8 mouse cellular contexts compared by ENCODE assay signal in the genomic region with DNA sequence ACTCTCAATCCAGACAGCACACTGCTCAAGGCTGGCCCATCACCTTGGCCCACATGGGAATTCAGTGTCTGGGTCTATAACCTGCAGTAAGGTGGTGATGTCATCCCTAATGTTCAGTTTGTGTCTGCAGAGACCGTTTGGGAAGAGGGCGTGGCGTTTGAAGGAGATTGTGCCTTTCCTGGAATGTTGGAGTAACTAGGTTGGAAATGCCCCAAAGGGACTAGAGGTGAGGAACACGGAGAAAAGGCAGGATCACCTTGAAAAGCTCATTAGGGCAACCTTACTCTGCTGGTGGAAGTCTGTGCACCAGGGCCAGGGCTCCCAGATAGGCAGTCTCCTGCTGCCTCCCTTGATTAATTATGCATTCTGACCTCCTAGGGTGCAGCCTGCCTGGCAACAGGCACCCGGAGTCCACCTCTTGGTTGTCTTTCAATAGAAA.
DNase-seq lines count a peak whose midpoint lies in the region; ATAC-seq and TF ChIP-seq lines count a peak whose summit lies in the region.

No protein-coding gene starts in this region.

- H3K4me3 ChIP-seq in forebrain, postnatal 0 days (ENCODE audit: low read depth, low read length), result peak overlapping the region; percentile 1; the same call in 1 of the 2 replicates
- no peak overlapping the region for H3K4me3 ChIP-seq in kidney, adult 2 months (ENCODE audit: insufficient read depth, low read depth, low read length)
- H3K4me3 ChIP-seq in neural tube, embryonic 11.5 days (ENCODE audit: low read depth, low read length), result no peak overlapping the region

- H3K36me3 ChIP-seq in forebrain, postnatal 0 days (ENCODE audit: insufficient read depth), result no peaks in the 10 kb centered on the region
- no peaks in the 10 kb centered on the region for H3K36me3 ChIP-seq in kidney, adult 2 months (ENCODE audit: control insufficient read depth, insufficient read depth, low read length)
- H3K36me3 ChIP-seq in neural tube, embryonic 11.5 days (ENCODE audit: control insufficient read depth, insufficient read depth, low read length), result no peaks in the 10 kb centered on the region

- H3K27me3 ChIP-seq in forebrain, postnatal 0 days (ENCODE audit: insufficient read depth, low read length), result no peaks in the 10 kb centered on the region
- H3K27me3 ChIP-seq in kidney, adult 2 months (replicated peaks; ENCODE audit: control insufficient read depth, insufficient read depth, low read length), result no peaks in the 10 kb centered on the region
- no peaks in the 10 kb centered on the region for H3K27me3 ChIP-seq in neural tube, embryonic 11.5 days (ENCODE audit: control insufficient read depth, insufficient read depth, low read length)

- peaks cover 12% of the 10 kb centered on the region; the same call in 1 of the 2 replicates for H3K4me1 ChIP-seq in forebrain, postnatal 0 days (ENCODE audit: insufficient read depth)
- H3K4me1 ChIP-seq in kidney, adult 2 months (ENCODE audit: control insufficient read depth, insufficient read depth, low read length), result peaks cover 8% of the 10 kb centered on the region; the same call in 1 of the 2 replicates
- H3K4me1 ChIP-seq in neural tube, embryonic 11.5 days (ENCODE audit: control insufficient read depth, insufficient read depth, low read length), result peaks cover 12% of the 10 kb centered on the region; the same call in 1 of the 2 replicates

- ATAC-seq in cerebellum, adult (ENCODE audit: insufficient number of reproducible peaks, low FRiP score, low TSS enrichment), result peak; percentile 81
- ATAC-seq in forebrain, postnatal 0 days, result peak; percentile 63
- peak; percentile 86 for ATAC-seq in neural tube, embryonic 11.5 days (ENCODE audit: insufficient read depth, low FRiP score, low TSS enrichment)
- no peak for ATAC-seq in megakaryocyte, adult 5-6 weeks (ENCODE audit: poor library complexity, severe bottlenecking)

- no peaks in the 10 kb centered on the region for H3K9me3 ChIP-seq in forebrain, postnatal 0 days (ENCODE audit: low read length)
- H3K9me3 ChIP-seq in neural tube, embryonic 11.5 days (ENCODE audit: control insufficient read depth, low read length), result no peaks in the 10 kb centered on the region

- H3K4me2 ChIP-seq in forebrain, postnatal 0 days (ENCODE audit: low read depth), result peak overlapping the region; percentile 33
- H3K4me2 ChIP-seq in neural tube, embryonic 11.5 days (ENCODE audit: low read depth), result peak overlapping the region; percentile 27

- WGBS in forebrain, postnatal 0 days, result 11% methylated on average over 5 of the region's 5 CpGs
- 24% methylated on average over 5 of the region's 5 CpGs for WGBS in kidney, adult 2 months
- WGBS in neural tube, embryonic 11.5 days, result 22% methylated on average over 5 of the region's 5 CpGs

- TF ChIP-seq CTCF in forebrain, postnatal 0 days (IDR thresholded peaks at IDR 0.05; ENCODE audit: low read depth), result no peak
- TF ChIP-seq CTCF in kidney, adult 2 months (conservative IDR thresholded peaks at IDR 0.05; ENCODE audit: insufficient read depth, insufficient read length, low read depth, low read length), result no peak

- no peak for TF ChIP-seq POLR2A in kidney, adult 2 months (IDR thresholded peaks at IDR 0.05; ENCODE audit: low read depth, low read length)

- peak overlapping the region; percentile 26; the same call in 1 of the 2 replicates for H3K9ac ChIP-seq in forebrain, postnatal 0 days
- H3K9ac ChIP-seq in neural tube, embryonic 11.5 days (ENCODE audit: low read length), result peak overlapping the region; percentile 18; the same call in 1 of the 2 replicates

- H3K27ac ChIP-seq in forebrain, postnatal 0 days (ENCODE audit: low read depth, low read length), result peak overlapping the region; percentile 60
- H3K27ac ChIP-seq in kidney, adult 2 months (ENCODE audit: insufficient read depth, low read depth, low read length), result peak overlapping the region; percentile 73; the same call in 1 of the 2 replicates
- H3K27ac ChIP-seq in neural tube, embryonic 11.5 days (ENCODE audit: low read depth, low read length), result 0 out of 2 replicates have a peak overlapping the region, but pooled peaks have one; percentile 50

- peak; percentile 73 for DNase-seq in ES-CJ7 (ENCODE audit: low read depth, low spot score)
- no peak for DNase-seq in forebrain, postnatal 0 days
- peak; percentile 82 for DNase-seq in kidney, adult 2 months
- peak; percentile 55 for DNase-seq in neural tube, embryonic 11.5 days (ENCODE audit: low spot score)
- DNase-seq in natural killer cell, adult 2 months (ENCODE audit: low spot score in 2 of 2), result no peak
- no peak for DNase-seq in right cerebral cortex, postnatal 4 days

Comparison
In these comparisons a context has a peak if more than half of its experiments do, and no peak if none do; other contexts are left out.
1. DNase-seq: peak in ES-CJ7 (single experiment), kidney, adult 2 months (single experiment) and neural tube, embryonic 11.5 days (single experiment); none in forebrain, postnatal 0 days (single experiment), natural killer cell, adult 2 months (0 of 2) and right cerebral cortex, postnatal 4 days (single experiment).
2. Peak in every context shown above with its lines, with median percentiles within 50 percentile points of each other: H3K27ac ChIP-seq.